Mouse (Mus musculus) fibroblast of lung, adult 2 months (primary cell): ENCODE data around the gene Fbf1.
"Not testable (repeated sequence)": the region's sequence is repeated elsewhere in the genome, so short reads cannot be mapped to it uniquely, and the experiment has no call there.

Experiments
- DNase-seq: peaks from one replicate; pipeline ENCODE4 v3.0.0-alpha.2; 2011; ENCODE audit warnings: low read depth

Gene Fbf1

DNA sequence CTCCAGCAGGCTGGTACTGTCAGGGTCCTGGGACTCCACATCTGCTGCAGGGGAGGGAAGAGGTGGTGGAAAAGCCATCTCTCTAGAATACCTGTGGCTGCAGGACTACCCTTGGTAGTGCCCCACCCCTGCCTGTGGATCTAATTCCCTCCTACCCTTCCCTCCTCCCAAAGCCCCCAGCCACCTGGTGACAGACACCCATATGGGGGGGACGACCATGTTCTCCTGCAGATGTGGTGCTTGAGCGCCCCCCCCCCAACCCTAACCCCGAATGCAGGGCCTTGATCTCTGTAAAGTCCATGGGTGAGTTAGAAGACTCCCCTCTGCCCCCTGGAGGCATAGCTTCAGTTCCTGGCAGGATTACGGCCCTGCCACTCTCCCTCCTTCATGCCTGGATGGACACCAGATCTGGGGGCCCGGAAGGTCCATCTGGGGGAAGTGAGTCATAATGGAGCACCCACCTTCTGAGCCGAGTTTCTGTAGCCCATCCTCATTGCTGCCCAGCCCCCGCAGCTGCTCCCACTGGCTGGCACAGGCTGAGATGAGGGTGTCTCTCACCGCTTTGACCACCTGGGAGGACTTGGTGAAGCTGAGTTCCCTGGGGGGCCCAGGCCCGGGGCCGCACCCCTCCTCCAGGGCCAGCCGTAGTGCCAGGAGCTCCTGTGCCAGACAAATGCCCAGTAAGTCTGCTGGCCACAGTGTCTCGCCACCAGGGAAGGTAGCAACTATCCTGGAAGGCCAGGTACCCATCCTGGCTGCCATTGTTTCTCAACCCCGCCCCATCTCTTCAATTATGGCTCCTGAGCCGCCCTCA is 60.8 kb downstream of the Fbf1 start:
- DNase-seq = no peak

DNA sequence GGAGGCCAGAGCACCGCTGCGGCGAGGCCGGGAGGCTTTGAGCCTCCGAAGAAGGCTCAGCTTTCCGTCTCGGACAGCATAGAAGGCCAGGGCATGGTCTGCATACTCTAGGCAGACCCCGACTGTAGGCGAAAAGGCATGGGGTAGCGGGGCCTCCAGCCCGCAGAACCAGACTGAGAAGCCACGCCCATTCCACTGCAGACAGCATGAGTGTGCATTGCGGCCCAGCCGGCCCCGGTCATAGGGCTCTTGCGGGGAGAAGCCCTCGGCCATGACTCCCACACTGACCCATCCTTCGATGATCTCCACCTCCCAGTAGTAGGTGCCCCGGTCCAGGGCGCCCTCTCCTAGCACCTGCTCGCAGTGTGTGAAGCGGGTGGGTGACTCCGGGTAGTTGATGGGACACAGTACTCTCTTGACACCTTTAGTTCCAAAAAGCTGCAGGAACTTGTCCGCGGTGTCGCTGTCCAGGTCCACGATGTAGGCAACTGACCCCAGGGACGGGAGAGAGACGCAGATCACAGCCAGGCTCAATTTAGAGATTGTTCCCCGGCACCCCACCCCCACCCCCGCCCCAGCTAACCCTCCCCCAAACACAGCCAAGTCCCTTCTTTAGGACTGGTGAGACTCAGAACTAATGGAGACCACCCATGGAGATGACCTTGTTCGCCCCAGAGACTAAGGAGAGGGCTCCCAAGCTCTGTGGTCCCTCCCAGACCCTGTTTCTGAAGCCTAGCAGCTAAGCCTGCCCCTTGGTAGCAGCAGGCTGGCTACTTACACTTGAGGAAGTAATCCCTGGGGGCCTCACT is 61.6 kb downstream of the Fbf1 start:
- no peak for DNase-seq

- no peak for DNase-seq
These were observed 62.9 kb downstream of the Fbf1 start for GRCm38 (mm10) chr11:116105065-116105464.

- DNase-seq = peak; percentile 86
These were observed 63.8 kb downstream of the Fbf1 start for GRCm38 (mm10) chr11:116104006-116104646.

GRCm38 (mm10) chr11:116103572-116103971 is 64.4 kb downstream of the Fbf1 start:
- no peak for DNase-seq

GRCm38 (mm10) chr11:116102472-116102871 is 65.5 kb downstream of the Fbf1 start:
- DNase-seq = no peak

GRCm38 (mm10) chr11:116101931-116102381 is 66.0 kb downstream of the Fbf1 start:
- no peak for DNase-seq

DNA sequence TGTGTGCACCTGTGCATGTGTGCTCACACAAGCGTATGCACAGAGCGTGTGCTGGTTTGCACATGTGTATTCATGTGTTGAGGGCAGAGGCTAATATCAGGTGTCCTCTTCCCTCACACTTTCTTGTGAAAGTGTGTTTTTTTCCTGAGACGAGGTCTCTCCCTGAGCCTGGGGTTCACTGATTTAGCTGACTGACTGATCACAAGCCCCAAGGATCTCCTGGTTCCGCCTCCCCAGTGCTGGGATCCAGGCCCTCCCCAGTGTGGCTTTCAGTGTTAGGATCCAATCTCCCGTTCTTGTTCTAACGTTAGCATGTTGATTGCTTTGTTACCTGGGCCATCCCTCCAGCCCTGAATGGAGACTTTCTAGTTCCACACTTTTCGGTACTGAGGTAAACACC is 67.1 kb downstream of the Fbf1 start:
- no peak for DNase-seq

GRCm38 (mm10) chr11:116100385-116100784 is 67.6 kb downstream of the Fbf1 start:
- no peak for DNase-seq

DNA sequence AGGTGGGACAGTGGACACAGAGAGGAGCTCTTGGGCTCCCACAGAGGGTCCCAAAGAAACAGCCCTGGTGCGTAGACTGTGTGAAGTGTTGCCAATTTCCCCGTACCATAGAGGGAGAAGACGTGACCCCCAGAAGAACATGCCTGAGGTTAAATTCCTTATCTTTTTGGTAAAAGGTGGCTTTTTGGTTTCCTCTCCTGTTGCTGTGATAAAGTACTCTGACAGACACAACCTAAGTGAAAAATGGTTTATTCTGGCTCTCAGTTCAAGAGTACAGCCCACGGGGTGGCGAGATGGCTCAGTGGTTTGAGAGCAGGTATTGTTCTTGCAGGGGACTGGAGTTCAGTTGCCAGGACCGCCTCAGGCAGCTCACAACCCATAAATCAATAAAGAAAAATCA is 68.5 kb downstream of the Fbf1 start:
- DNase-seq = no peak

DNA sequence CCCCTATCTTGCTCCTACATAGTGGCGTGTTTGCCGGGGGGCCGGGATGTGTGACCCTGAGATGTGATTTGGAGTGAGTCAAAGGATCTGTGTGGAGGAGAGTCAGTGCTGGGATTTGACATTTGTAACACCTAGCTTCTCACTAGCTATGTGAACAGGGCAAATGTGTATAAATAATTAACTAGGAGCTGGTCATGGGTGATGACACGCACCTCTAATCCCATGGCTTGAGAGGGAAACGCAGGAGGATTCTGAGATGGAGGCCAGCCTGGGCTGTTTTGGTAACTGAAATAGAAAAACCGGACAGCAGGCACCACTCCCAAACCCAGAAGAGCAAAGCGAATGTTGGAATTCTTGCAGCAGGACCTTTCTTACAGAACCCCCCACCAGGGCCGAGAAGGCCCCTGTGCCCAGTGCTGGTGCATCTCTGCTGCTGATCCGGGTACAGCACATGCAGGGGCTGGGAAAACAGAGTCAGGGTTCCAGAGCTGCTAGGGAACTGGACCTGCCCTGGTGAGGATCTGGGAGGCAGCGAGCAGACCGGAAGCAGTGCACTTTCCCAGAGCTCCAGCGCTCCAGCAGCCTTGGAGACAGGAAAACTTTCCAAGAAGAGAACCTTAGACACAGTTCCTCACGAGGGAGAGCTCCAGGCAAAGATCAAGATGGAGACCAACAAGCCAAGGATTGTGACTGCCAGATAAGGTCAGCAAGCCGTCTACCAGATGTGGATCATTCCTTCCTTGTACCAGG is 69.1 kb downstream of the Fbf1 start:
- no peak for DNase-seq

- DNase-seq = no peak
These were observed 71.5 kb downstream of the Fbf1 start for GRCm38 (mm10) chr11:116096213-116097108.

GRCm38 (mm10) chr11:116095573-116095972 is 72.4 kb downstream of the Fbf1 start:
- no peak for DNase-seq

DNA sequence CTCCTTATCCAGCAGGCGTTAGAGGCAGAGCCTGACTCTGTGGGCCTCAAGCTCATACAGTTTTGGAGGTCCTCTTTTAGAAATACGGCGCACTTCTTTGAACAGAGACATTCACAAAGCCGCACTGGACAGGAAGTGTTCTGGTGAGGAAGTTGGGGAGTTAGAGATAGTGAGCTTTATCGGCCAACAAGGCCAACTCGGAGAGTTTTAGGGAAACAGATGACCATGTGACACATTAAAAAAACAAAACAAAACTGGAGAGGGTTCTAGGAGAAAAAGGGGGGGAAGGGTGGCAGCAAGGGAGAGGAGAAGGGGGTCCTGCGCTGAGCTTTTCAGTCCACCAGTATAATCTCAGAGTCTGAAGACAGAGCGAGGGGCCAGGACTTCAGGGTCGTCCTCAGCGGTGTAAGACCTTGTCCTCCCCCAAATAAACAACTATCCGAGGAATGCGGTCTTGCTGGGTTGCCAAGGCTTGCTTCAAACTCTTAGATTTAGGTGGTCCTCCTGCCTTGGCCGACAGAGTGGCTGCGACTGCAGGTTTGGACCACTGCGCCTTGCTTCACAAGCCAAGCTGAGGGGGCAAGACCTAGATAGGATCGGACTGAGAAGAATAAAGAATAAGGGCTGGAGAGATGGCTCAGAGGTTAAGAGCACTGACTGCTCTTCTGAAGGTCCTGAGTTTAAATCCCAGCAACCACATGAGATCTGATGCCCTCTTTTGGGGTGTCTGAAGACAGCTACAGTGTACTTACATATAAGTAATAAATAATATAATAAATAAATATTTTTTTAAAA is 74.0 kb downstream of the Fbf1 start:
- DNase-seq = no peak

DNA sequence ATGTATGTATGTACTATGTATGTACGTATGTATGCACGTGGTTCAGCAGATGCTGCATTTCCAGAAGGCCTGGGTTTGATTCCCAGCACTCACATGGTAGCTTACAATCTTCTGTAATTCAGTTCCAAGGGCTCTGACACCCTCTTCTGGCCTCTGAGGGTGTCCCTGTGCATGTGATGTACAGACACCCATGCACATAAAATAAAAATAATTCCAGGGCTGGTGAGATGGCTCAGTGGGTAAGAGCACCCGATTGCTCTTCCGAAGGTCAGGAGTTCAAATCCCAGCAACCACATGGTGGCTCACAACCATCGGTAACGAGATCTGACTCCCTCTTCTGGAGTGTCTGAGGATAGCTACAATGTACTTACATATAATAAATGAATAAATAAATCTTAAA is 75.0 kb downstream of the Fbf1 start:
- not testable (repeated sequence) for DNase-seq
